Mouse (Mus musculus) lung, postnatal 0 days (tissue): ENCODE data around the gene Rpl3.

Experiments
- CTCF ChIP-seq: IDR thresholded peaks from 2 replicates; pipeline ENCODE4 v1.5.1; 2016; ENCODE audit warnings: antibody characterized with exemption, mild to moderate bottlenecking
- EP300 ChIP-seq: IDR thresholded peaks from 2 replicates; pipeline ENCODE4 v1.6.1; 2016; ENCODE audit warnings: antibody characterized with exemption, mild to moderate bottlenecking, control low read depth

GRCm38 (mm10) chr15:80044249-80044648, 47.4 kb downstream of the Rpl3 start:
- TF ChIP-seq CTCF (no peak), EP300 (no peak)
